Mouse (Mus musculus) layer of hippocampus, adult 11-12 months (tissue): ENCODE data around the gene Mlxip.
A peak's percentile ranks its signal among the peaks of the same experiment; 100 is the strongest.

Source experiments
- DNase-seq: peaks from one replicate; pipeline ENCODE4 v3.0.0; 2022; ENCODE audit warnings: low spot score

The Mlxip gene

DNA sequence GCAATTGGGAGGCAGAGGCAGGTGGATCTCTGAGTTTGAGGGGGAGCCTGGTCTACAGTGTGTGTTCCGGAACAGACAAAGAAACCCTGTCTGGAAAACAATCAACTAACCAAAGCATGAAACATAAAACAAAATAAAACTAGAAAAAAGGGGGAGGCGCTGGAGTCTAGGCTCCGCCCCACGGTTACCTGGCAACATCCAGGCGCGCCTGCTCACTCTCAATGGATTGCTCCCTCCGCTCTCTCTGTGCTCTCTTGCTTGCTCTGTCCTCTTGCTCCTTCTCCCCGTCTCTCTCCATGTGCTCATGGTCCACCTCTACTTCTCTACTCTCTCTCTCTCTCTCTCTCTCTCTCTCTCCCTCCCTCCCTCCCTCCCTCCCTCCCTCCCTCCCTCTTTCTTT, 11.9 kb upstream of the Mlxip start:
- DNase-seq = no peak

DNA sequence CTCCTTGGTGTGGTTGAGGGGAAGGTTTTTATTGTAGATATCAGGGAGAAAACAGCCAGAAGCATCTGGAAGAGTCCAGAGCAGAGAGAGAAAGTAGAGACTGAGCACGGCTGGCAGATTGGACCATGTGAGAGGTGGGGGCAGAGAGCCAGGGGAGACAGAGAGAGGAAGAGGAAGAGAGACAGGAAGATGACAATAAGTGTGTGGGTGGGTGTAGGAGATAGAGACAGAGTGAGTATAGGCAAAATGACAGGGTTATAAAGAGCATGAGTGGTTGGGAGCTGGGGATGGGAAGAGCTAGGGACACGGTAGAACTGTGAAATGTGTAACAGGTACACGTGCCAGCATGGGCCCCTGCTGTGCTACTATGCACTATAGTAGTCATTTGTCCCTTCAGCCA, 6.1 kb upstream of the Mlxip start:
- no peak for DNase-seq

DNA sequence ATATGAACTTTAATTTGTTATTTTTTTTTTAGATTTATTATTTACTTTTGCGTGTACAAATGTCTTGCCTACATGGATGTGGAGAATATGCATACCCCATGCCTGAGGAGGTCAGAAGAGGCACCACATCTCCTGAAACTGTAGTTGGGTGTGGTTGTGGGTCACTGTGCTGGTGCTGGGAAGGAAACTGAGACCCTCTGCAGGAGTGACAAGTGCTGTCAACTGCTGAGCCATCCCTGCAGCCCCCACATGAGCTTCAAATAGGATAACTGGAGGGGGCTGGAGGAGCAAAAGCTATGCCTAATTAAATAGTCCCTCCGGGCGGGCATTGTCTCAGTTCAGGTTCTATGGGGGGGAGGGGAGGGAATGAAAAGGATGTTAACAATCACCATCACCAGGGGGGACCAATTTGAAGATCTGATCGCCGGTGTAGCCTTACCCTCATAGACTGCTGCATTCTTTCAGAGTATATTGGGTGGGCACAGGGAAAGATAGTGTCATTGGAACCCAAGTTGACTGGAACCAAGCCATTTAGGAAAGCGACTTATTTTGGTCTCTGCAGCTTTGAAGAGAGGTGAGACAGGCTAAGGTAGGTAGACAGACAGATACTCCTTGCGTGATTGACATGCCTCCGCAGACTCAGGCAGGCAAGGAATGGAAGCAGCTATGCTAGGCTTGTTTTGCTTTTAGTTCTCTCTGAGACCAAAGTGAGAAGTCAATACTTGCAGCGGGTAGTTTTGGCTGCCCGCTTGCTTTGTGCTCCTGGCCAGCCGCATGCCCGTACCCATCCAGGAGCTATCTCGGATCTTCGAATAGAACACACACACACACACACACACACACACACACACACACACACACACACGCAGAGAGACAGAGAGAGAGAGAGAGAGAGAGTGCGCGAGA, 3.8 kb upstream of the Mlxip start:
- DNase-seq = no peak

DNA sequence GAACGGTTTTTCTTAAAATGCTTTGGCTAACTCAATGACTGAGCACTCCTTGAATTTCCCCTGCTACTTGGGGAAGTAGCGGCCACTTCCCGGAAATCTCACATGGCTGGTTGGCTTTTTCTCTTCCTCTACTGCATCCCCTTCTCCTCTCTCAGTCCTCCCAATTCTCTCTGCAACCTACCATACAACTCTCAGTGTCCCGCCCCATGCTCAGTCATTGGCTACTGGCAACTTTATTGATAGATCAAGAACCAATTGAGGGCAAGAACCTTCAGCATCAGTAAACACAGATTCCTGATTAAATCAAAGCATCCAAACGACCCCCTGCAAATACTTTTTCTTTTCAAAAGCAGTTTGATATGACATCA, 3.2 kb upstream of the Mlxip start:
- DNase-seq = peak; percentile 81

DNA sequence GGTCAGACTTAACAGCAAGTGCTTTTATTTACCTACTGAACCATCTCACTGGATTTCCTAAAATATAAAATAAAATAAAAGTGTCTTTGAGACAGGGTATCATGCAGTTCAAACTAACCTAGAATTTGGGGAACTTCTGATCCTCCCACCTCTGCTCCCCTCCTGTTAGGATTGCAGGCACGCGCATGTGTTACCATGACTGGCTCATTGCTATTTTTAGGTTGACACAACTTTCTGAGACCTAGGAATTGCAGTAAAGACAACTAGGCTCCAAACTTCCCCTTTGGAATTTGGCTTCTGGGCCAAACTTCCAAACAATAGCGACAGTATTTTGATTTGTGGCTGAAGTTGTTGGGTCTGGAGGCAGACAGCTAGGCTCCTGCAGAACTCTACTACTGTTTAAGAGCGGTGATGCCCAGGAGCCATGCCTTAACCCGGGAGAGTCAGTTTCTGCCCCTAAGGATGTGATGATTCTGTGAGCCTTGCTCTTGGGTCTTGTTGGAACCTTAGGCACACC, 754 bp upstream of the Mlxip start:
- no peak for DNase-seq

DNA sequence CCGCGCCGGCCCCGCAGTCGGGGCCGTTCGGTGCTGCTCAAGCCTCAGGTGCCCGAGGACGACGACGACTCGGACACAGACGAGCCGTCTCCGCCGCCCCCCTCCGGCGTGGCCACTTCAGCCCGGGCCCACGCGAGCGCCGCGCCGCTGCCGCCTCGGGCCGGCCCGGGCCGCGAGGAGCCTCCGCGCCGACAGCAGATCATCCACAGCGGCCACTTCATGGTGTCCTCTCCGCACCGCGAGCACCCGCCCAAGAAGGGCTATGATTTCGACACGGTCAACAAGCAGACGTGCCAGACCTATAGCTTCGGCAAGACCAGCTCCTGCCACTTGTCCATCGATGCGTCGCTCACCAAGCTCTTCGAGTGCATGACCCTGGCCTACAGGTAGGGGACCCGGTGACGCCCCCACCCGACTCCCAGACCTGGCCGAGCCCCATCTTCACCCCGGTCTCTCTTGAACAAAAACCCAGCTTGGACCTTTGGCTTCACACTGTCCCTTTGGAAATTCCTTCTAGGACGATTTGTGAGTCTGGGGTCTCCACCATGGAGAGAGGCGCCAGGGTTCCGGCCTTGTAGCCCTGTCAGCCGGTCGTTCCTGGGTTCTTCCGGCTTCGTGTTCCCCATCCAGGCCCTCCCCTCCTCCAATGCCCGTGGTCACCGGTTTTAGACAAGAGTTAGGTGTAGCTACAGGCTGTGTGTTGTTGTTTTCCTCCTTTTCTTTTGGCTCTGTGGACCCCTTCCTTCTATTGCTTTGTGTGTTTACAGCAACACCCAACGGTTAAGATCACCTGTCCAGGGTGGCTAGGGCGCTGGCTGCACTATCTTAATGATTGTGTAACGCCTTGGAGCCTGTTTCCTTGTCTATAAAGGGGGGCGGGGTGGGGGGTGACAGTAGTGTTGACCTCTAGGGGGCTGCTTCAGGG, 621 bp downstream of the Mlxip start:
- peak; percentile 43 for DNase-seq

DNA sequence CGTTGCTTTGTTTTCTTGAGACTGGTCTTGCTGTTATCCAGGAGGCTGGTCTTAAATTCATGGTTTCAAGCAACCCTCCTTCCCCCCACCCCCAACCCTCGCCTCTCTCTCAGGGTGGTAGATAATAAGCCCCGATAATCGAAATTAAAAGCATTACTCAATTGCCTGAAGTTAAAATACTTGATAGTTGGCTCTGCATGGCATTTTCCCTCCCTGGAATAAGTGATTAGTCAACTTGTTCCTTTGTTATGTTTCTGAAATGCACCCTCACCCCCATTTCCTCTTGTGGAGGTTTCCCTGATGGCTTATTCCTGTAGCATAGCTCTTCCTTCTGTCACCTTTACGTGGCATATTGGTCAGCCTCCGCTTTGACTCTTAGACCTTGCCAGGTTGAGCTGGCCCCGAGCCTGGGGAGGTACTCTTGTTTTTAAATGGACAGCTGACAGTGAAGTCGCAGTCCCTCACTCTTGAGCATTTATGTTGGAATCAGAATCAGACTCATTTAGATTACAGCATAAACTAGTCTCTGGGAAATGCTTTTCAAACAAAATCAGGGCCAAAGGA, 2.4 kb downstream of the Mlxip start:
- no peak for DNase-seq

DNA sequence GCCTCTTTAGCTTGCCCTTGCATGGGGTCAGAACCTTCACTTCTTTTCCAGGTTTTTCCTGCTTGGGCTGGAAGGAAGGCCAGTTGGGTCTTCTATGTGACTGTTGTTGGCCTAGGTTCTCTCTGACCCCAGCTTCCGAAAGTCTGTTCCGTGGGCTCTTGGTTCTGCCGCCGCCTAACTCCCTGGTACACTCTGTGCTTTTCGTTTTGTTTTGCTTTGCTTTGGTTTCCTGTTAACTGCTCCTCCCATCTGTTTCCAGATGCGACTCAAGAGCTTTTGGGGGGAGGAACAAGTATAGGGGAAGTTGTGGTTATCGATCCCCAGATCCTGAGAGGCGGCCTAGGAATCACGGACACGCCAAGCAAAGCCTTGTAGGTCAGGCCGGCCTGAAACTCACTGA, 3.2 kb downstream of the Mlxip start:
- no peak for DNase-seq

DNA sequence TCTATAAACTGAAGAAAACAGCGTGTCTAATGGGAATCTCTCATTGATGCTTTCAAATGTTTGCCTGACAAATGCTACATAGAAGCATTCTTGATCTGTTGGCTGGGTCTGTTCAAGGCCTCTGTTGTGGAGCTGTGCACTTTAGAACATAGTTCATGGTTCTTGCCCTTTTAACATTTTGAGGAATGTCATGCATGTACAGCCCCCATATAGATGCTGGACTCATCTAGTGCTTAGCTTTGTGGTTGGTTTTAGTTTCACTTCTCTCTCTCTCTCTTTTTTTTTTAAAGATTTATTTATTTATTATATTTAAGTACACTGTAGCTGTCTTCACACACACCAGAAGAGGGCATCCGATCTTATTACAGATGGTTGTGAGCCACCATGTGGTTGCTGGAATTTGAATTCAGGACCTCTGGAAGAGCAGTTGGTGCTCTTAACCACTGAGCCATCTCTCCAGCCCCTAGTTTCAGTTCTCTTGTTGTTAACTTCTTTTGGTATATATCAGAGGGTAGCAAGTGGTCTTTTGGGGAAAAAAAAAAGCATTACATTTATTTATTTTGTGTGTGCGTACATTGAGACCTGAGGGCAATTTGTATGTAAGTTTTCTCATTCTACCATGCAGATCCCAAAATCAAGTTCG, 4.4 kb downstream of the Mlxip start:
- DNase-seq = no peak

DNA sequence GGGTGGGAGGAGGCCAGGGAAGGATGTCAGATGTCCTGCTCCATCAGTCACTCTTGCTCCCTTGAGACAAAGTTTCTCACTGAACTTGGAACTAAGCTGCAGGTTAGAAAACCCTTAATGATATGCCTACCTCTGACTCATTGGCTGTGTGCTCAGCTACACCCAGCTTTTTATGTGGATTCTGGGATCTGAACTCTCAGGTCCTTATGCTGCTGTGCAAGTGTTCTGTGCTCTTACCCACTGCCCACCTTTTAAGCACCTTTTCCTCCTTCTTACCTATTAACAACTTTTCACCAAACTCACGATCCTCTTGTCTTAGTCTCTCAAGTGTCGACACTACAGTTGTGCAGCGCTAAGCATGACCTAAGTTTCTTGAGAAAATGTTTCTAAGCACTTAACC, 9.9 kb downstream of the Mlxip start:
- no peak for DNase-seq

DNA sequence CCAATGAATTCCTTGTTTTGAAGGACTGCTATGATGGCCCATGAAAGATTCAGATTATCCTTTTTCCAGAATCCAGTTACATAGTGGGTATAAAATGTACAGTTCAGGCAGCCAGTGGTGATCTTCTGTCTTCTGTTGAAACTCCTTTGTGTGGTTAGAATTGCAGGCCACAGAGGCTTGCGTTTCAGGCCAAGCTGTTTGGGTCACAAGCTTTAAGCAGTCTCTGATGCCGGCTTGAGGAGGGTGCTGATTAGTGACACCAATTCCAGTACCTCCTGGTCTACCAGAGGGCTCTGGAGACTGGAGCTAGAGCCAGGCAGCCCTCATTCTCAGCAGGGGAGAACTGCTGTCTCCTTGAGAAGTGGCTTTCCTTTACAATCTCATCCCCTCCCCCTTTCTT, 12.4 kb downstream of the Mlxip start:
- DNase-seq = no peak

DNA sequence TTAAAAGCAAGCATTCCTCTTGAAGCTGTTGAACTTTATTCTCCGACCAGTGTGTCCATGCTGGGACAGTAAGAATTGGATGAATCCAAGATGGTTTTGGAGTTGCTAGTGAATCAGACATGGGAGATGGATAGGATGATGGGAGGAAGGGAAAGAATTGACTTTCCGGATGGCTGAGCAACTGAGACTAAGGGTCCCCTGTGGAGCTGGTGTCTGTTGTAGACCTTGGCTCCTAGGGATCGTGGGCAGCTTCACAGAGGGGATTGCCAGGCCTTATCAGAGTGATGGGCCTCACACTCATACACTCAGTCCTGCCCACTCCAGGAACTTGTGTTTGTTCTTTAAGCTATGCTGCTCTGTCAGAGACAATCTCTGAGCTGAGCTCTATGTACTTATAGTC, 13.6 kb downstream of the Mlxip start:
- DNase-seq = no peak

DNA sequence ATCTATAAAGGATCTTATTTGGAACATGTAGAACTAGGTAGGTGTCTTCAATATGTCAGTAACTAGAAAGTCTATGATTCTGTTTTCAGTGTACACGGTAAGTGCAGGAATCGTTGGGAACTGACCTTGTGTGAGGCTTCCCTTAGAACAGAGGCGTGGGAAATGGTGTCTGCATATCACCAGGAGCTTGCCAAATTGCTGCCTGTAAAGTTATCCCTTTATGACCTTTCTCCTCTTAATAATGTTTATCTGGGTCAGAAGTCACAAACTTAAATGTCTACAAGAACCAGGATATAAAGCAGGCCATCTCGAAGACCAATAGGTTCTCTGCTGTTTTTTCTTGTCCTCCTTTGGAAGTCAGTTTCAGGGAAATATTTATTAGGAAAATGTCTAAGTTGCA, 17.6 kb downstream of the Mlxip start:
- no peak for DNase-seq

DNA sequence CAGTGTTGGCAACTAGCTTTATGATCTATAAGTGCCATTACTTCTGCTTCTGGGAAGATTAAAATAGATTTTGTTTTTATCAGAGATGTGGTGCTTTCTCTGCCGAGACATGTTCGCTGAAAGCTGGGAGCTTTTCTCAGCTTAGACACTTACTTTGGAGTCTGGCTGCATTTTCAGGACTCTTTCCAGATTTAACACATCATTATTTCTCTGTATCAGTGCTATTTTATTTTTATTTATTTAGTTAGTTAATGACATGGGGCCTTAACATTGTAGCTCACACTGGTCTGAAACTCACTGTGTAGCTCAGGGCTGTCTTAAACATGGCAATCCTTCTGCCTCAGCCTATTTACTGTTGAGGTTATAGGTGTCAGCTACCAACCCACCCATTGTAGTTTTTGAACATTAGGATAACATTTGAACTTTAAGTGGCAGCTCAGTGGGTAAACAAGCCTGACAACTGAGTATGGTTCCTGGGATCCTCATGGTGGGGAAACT, 19.3 kb downstream of the Mlxip start:
- DNase-seq = no peak

DNA sequence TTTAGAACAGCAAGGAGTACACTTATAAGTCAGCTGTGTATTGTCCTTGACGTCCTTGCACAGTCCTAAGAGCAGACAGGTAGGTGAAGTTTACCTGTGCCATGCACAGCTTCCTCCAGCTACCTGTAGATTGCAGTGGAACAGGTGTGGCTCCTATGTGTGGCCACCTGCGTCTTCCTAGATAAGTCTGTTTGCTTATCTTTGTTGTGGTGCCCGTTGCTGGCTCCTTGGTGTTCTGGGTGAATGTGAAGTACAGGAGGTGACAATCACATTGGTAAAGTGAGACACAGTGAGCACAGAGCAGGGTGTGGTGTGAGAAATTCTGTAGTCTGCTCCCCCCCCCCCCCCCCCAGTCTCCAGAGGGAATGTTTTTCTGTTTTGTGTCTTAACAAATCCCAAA, 21.6 kb downstream of the Mlxip start:
- no peak for DNase-seq

DNA sequence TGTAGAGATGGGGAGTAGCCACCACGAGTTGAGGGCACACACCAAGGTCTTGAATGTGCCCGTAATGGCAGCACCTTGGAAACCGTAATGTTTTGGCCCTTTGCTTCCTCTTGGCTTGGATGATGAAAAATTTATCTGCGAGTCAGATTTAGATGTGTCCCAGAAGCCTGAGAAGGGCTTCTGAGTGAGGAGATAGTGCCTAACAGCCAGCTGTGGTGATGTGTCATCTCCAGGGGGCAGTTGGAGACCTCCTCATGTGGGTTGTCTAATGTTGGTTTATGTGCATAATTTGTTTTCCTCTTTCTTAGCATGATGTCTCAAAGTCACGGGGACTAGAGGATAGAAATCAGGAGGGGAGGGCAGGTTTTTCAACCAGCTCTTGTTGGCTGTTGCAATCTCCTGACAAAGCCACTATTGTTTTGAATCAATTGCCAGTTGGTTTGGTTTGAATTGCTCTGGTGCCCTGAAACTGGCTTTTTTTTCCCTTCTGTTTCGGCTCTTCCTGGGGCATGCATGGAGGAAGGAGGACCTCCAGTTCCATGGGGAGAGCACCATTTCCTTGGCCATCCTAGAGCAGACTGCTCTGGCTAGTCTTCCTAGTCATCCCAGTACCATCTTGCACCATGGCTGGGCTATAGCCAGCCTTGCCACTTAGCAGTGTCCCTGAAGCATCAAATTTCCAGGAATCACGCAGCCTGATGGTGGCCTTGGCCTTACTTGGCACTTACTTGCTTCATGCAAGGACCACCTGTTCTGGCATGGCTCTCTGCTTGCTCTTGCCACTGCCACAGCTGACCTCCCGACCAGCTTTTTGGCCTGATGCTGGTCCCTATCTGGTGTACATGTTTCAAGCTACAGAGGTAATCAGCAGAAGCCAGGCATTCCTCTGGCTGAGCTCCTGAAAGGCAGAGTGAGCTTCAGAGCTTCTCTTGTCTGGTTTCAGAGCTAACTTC, 22.2 kb downstream of the Mlxip start:
- DNase-seq = peak; percentile 36

DNA sequence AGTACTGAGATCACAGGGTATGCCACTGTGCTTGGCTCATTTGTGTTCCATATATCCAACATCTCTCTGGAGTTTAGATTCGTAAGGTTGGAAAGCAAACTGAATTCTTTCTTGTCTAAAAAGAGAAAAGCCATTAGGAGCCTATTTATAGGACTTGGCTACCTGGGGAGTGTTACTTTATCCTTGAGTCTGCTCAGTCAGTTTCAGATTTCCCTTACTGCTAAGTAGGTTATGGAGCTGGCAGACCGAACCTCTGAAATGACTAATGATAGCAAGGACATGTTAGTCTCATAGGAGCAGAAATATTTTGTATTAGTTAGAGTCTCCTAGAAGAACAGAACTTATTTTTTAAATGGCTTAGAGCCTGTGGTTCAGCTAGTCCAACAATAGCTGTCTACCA, 29.3 kb downstream of the Mlxip start:
- no peak for DNase-seq

DNA sequence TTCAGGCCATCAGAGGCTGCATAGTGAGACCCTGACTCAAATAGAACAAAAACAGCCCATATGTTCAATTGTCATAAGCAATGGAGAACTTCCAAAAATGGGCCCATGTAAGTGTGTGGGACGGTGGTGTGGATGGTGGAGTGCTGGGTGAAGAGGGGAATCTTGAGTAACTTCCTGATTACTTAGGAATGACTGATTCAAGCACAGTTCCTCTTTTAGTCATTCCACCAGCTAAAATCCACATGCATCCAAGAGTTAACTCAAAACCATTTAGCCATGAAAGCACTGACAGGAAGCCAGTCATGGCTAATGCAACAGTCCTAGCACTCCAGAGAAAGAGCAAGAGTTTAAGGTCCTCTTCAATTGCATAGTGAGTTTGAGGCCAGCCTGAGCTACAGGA, 33.0 kb downstream of the Mlxip start:
- no peak for DNase-seq

DNA sequence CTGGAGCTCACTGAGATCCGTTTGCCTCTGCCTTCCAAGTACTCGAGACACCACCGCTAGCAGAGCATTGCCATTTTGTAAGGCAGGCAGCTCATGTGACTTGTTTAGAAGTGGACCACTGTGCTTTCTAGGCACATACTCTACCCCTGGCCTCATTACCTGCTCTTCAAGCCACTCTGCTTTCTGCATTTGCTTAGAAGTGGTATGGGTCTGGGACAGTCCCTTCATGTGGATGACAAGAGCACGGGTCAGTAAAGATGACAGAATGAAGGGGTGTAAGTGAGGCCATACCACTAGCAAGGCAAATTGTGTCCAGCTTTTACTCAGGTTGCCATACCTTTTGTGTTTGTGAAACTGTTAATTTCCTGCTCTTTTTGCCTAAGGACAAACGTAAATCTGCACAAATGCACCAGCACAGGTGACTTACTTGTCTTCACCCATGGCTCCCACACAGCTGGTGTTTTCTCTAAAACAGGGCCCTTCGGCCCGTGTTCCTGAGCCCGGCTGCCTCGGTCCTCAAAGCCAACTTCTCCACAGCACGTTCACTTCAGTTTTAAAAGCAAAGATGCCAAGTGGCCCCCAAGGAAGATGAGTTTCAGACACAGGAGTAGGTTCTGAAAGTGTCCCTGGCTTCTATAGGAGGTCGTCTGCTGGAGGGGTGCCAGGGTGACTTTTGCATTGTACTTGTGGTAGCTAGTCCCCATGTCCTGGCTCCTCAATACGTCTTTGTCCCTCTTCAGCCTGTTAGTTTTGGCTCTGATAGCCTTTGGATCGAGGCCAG, 37.1 kb downstream of the Mlxip start:
- peak; percentile 65 for DNase-seq

DNA sequence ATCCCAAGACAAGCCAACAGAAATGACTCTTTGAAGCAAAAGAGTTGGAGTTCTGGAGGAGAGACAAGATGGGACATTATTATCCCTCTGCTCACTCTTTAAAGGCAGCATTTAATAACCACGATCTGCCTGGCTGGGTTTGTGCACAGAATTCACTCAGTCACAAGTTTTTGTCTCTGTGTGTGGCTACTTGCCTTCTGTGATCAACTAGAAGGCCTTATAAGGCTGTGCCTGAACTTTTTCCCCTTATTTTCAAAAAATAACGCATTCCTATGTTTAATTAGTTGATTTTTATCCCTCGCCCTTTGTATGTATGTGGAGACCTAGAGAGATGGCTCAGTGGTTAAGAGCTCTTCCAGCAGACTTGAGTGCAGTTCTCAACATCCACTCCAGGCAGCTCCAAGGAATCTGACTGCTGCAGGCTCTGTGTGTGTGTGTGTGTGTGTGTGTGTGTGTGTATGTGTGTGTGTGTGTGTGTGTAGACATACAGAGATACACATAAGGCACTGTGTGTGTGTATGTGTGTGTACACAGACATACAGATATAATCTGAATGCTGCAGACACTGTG, 37.8 kb downstream of the Mlxip start:
- no peak for DNase-seq
